12 mouse cellular contexts compared by ENCODE assay signal in genomic region chr7:96765321-96765960, GRCm38 (mm10).
DNase-seq lines count a peak whose midpoint lies in the region; ATAC-seq and TF ChIP-seq lines count a peak whose summit lies in the region.
"Had no signal": no experiment of that assay in that cellular context is flagged by ENCODE, and none has a peak within 500 bp of the region (broad histone marks: within the 10 kb centered on the region; RNA-seq: fewer than 3 reads in every experiment).

No protein-coding gene starts in this region.

- no peak for TF ChIP-seq CTCF in lung, embryonic 14.5 days (IDR thresholded peaks at IDR 0.05; ENCODE audit: low read depth)
- TF ChIP-seq CTCF in brain, embryonic 14.5 days (IDR thresholded peaks at IDR 0.05; ENCODE audit: borderline replicate concordance, extremely low read depth, insufficient read depth, insufficient read length): no peak

- no peaks in the 10 kb centered on the region; the same call in 1 of the 2 replicates for H3K27me3 ChIP-seq in heart, embryonic 13.5 days (replicated peaks)
- no peaks in the 10 kb centered on the region for H3K27me3 ChIP-seq in lung, embryonic 14.5 days (ENCODE audit: insufficient read depth, low read length)
- H3K27me3 ChIP-seq in limb, embryonic 14.5 days (ENCODE audit: control insufficient read depth, insufficient read depth, low read length): no peaks in the 10 kb centered on the region
- H3K27me3 ChIP-seq: neural tube, embryonic 12.5 days had no signal

- peaks cover 21% of the 10 kb centered on the region for H3K4me1 ChIP-seq in heart, embryonic 13.5 days
- H3K4me1 ChIP-seq in lung, embryonic 14.5 days (ENCODE audit: insufficient read depth): peaks cover 9% of the 10 kb centered on the region; the same call in 1 of the 2 replicates
- peaks cover 16% of the 10 kb centered on the region for H3K4me1 ChIP-seq in limb, embryonic 14.5 days (ENCODE audit: control insufficient read depth, insufficient read depth, low read length)
- H3K4me1 ChIP-seq: neural tube, embryonic 12.5 days had no signal

- no peak overlapping the region for H3K9ac ChIP-seq in heart, embryonic 13.5 days
- H3K9ac ChIP-seq in lung, embryonic 14.5 days: no peak overlapping the region
- H3K9ac ChIP-seq in limb, embryonic 14.5 days (ENCODE audit: low read depth, low read length, severe bottlenecking): no peak overlapping the region
- H3K9ac ChIP-seq: neural tube, embryonic 12.5 days had no signal

- DNase-seq in heart, adult 8-10 months (ENCODE audit: low spot score): no peak
- DNase-seq in lung, embryonic 14.5 days: peak; percentile 46
- DNase-seq in lung, adult 18-20 months: no peak
- peak; percentile 88 for DNase-seq in brain, embryonic 14.5 days (ENCODE audit: low read depth)
- no peak for DNase-seq in limb, embryonic 14.5 days (ENCODE audit: low spot score)
- DNase-seq in thymus, postnatal 25 days: no peak
- DNase-seq in spleen, postnatal 4 days (ENCODE audit: low spot score in 2 of 2): no peak
- DNase-seq: cerebellum, adult 8-10 months; liver; right cerebral cortex, postnatal 14 days had no signal

- no peak overlapping the region for H3K4me3 ChIP-seq in heart, embryonic 13.5 days
- H3K4me3 ChIP-seq in lung, embryonic 14.5 days (ENCODE audit: low read depth, low read length): no peak overlapping the region
- no peak overlapping the region for H3K4me3 ChIP-seq in limb, embryonic 14.5 days (replicated peaks; ENCODE audit: low read length)
- H3K4me3 ChIP-seq: neural tube, embryonic 12.5 days had no signal

- H3K9me3 ChIP-seq in heart, embryonic 13.5 days: peaks cover 8% of the 10 kb centered on the region; the same call in 1 of the 2 replicates
- H3K9me3 ChIP-seq in lung, embryonic 14.5 days (ENCODE audit: low read depth, low read length): 0 out of 2 replicates have a peak, but pooled peaks cover 3% of the 10 kb centered on the region
- H3K9me3 ChIP-seq in limb, embryonic 14.5 days (ENCODE audit: control insufficient read depth, low read length): peaks cover 5% of the 10 kb centered on the region; the same call in 1 of the 2 replicates
- H3K9me3 ChIP-seq: neural tube, embryonic 12.5 days had no signal

- TF ChIP-seq POLR2A in brain, embryonic 14.5 days (IDR thresholded peaks at IDR 0.05; ENCODE audit: borderline replicate concordance, extremely low read depth, insufficient read depth, insufficient read length, poor library complexity, severe bottlenecking): no peak
- no peak for TF ChIP-seq POLR2A in limb, embryonic 14.5 days (IDR thresholded peaks at IDR 0.05; ENCODE audit: borderline replicate concordance, extremely low read depth, insufficient read depth, insufficient read length)

- 0 out of 2 replicates have a peak, but pooled peaks cover 5% of the 10 kb centered on the region for H3K36me3 ChIP-seq in heart, embryonic 13.5 days
- no peaks in the 10 kb centered on the region for H3K36me3 ChIP-seq in lung, embryonic 14.5 days (ENCODE audit: insufficient read depth)
- no peaks in the 10 kb centered on the region for H3K36me3 ChIP-seq in limb, embryonic 14.5 days (ENCODE audit: control insufficient read depth, insufficient read depth, low read length)

- 48% methylated on average over 15 of the region's 15 CpGs for WGBS in heart, embryonic 13.5 days
- 48% methylated on average over 15 of the region's 15 CpGs for WGBS in lung, embryonic 14.5 days
- WGBS in limb, embryonic 14.5 days: 36% methylated on average over 15 of the region's 15 CpGs

- peak; percentile 34; the same call in 1 of the 2 replicates for ATAC-seq in heart, embryonic 13.5 days (ENCODE audit: extremely low read depth, insufficient number of reproducible peaks, low FRiP score, low TSS enrichment)
- no peak for ATAC-seq in lung, embryonic 14.5 days (ENCODE audit: insufficient read depth)
- 0 out of 2 replicates have a peak, but pooled peaks have one; percentile 21 for ATAC-seq in limb, embryonic 14.5 days (ENCODE audit: low FRiP score, low read depth)

- peak overlapping the region; percentile 26 for H3K4me2 ChIP-seq in heart, embryonic 13.5 days
- H3K4me2 ChIP-seq in lung, embryonic 14.5 days: no peak overlapping the region
- H3K4me2 ChIP-seq in limb, embryonic 14.5 days (replicated peaks; ENCODE audit: low read depth, low read length, severe bottlenecking): 0 out of 2 replicates have a peak overlapping the region, but pooled peaks have one; percentile 10
- H3K4me2 ChIP-seq: neural tube, embryonic 12.5 days had no signal

- peak overlapping the region; percentile 43 for H3K27ac ChIP-seq in heart, embryonic 13.5 days (replicated peaks)
- H3K27ac ChIP-seq in lung, embryonic 14.5 days (ENCODE audit: low read depth): no peak overlapping the region
- no peak overlapping the region for H3K27ac ChIP-seq in limb, embryonic 14.5 days (replicated peaks; ENCODE audit: low read depth, low read length)
- H3K27ac ChIP-seq: neural tube, embryonic 12.5 days had no signal

Comparison
In these comparisons a context has a peak if more than half of its experiments do, and no peak if none do; other contexts are left out.
1. DNase-seq: peak in lung, embryonic 14.5 days (single experiment) and brain, embryonic 14.5 days (single experiment); none in heart, adult 8-10 months (single experiment), lung, adult 18-20 months (0 of 2), limb, embryonic 14.5 days (single experiment), thymus, postnatal 25 days (single experiment) and spleen, postnatal 4 days (0 of 2).